25 mouse cellular contexts compared by ENCODE assay signal in genomic region chr1:120598196-120598940, GRCm38 (mm10). TPM values are rescaled to one million over a fixed set of nuclear protein-coding genes. Genes with fewer than 3 reads are reported as not detected.
A peak's percentile ranks its signal among the peaks of the same experiment; 100 is the strongest.
DNase-seq lines count a peak whose midpoint lies in the region; ATAC-seq and TF ChIP-seq lines count a peak whose summit lies in the region.
"Had no signal": no experiment of that assay in that cellular context is flagged by ENCODE, and none has a peak within 500 bp of the region (broad histone marks: within the 10 kb centered on the region; RNA-seq: fewer than 3 reads in every experiment).

No protein-coding gene starts in this region.

- WGBS in forebrain, embryonic 10.5 days: 1% methylated on average over 16 of the region's 16 CpGs
- 1% methylated on average over 16 of the region's 16 CpGs for WGBS in forebrain, embryonic 14.5 days
- 1% methylated on average over 16 of the region's 16 CpGs for WGBS in hindbrain, embryonic 11.5 days
- 10% methylated on average over 16 of the region's 16 CpGs for WGBS in limb, embryonic 14.5 days
- WGBS in midbrain, embryonic 16.5 days: 4% methylated on average over 16 of the region's 16 CpGs

- peak; percentile 34 for DNase-seq in forebrain, embryonic 10.5 days (ENCODE audit: extremely low spot score, low spot score)
- no peak for DNase-seq in forebrain, embryonic 14.5 days (ENCODE audit: low spot score)
- DNase-seq in hindbrain, embryonic 11.5 days (ENCODE audit: low spot score): peak; percentile 58
- DNase-seq in limb, embryonic 14.5 days (ENCODE audit: low spot score): no peak
- DNase-seq in adrenal gland, postnatal 36 days: no peak
- no peak for DNase-seq in left cerebral cortex, adult 11 months (ENCODE audit: low spot score)
- no peak for DNase-seq in layer of hippocampus, postnatal 36 days
- DNase-seq: adrenal gland, postnatal 14 days; cerebellum, adult 11-12 months; heart, postnatal 10 days; kidney, adult 8-10 months; kidney, postnatal 36 days; lung, adult 2 months; retina, postnatal 1 day; right cerebral cortex, postnatal 4 days had no signal

- ATAC-seq in forebrain, embryonic 14.5 days: no peak
- no peak for ATAC-seq in hindbrain, embryonic 11.5 days (ENCODE audit: low FRiP score)
- ATAC-seq in limb, embryonic 14.5 days (ENCODE audit: low FRiP score, low read depth): no peak
- no peak for ATAC-seq in midbrain, embryonic 16.5 days
- ATAC-seq: activated CD4-positive, CD25-positive, alpha-beta regulatory T cell, adult 4 months; forebrain, embryonic 16.5 days had no signal

- H3K9me3 ChIP-seq in forebrain, embryonic 10.5 days: no peaks in the 10 kb centered on the region
- H3K9me3 ChIP-seq in forebrain, embryonic 14.5 days (replicated peaks; ENCODE audit: control insufficient read depth, low read length): no peaks in the 10 kb centered on the region
- H3K9me3 ChIP-seq in hindbrain, embryonic 11.5 days (ENCODE audit: control insufficient read depth, low read length): no peaks in the 10 kb centered on the region
- H3K9me3 ChIP-seq in limb, embryonic 14.5 days (ENCODE audit: control insufficient read depth, low read length): no peaks in the 10 kb centered on the region
- no peaks in the 10 kb centered on the region for H3K9me3 ChIP-seq in midbrain, embryonic 16.5 days (replicated peaks; ENCODE audit: control insufficient read depth, low read length, poor library complexity, severe bottlenecking)
- H3K9me3 ChIP-seq: embryonic facial prominence, embryonic 12.5 days; heart, embryonic 10.5 days had no signal

- H3K4me3 ChIP-seq in forebrain, embryonic 10.5 days: no peak overlapping the region
- H3K4me3 ChIP-seq in forebrain, embryonic 14.5 days (ENCODE audit: low read depth, low read length): no peak overlapping the region
- no peak overlapping the region for H3K4me3 ChIP-seq in hindbrain, embryonic 11.5 days (ENCODE audit: low read depth, low read length)
- H3K4me3 ChIP-seq in limb, embryonic 14.5 days (replicated peaks; ENCODE audit: low read length): no peak overlapping the region
- H3K4me3 ChIP-seq in midbrain, embryonic 16.5 days (ENCODE audit: low read depth, low read length): no peak overlapping the region
- H3K4me3 ChIP-seq: embryonic facial prominence, embryonic 12.5 days; heart, embryonic 10.5 days; megakaryocyte, embryonic 14.5 days had no signal

- H3K9ac ChIP-seq in forebrain, embryonic 14.5 days (ENCODE audit: low read length): no peak overlapping the region
- no peak overlapping the region for H3K9ac ChIP-seq in hindbrain, embryonic 11.5 days (ENCODE audit: low read depth, low read length)
- H3K9ac ChIP-seq in limb, embryonic 14.5 days (ENCODE audit: low read depth, low read length, severe bottlenecking): no peak overlapping the region
- H3K9ac ChIP-seq in midbrain, embryonic 16.5 days (ENCODE audit: low read depth, low read length): no peak overlapping the region
- H3K9ac ChIP-seq: embryonic facial prominence, embryonic 12.5 days had no signal

- no peak overlapping the region for H3K4me2 ChIP-seq in forebrain, embryonic 14.5 days (ENCODE audit: low read length)
- no peak overlapping the region for H3K4me2 ChIP-seq in hindbrain, embryonic 11.5 days (replicated peaks; ENCODE audit: low read depth, low read length)
- H3K4me2 ChIP-seq in limb, embryonic 14.5 days (replicated peaks; ENCODE audit: low read depth, low read length, severe bottlenecking): peak overlapping the region; percentile 46; the same call in 1 of the 2 replicates
- H3K4me2 ChIP-seq in midbrain, embryonic 16.5 days (ENCODE audit: low read length): peak overlapping the region; percentile 71
- H3K4me2 ChIP-seq: embryonic facial prominence, embryonic 12.5 days had no signal

- H3K27ac ChIP-seq in forebrain, embryonic 10.5 days: no peak overlapping the region
- no peak overlapping the region for H3K27ac ChIP-seq in forebrain, embryonic 14.5 days (ENCODE audit: low read depth, low read length)
- 0 out of 2 replicates have a peak overlapping the region, but pooled peaks have one; percentile 17 for H3K27ac ChIP-seq in hindbrain, embryonic 11.5 days (ENCODE audit: low read depth, low read length)
- H3K27ac ChIP-seq in limb, embryonic 14.5 days (replicated peaks; ENCODE audit: low read depth, low read length): no peak overlapping the region
- peak overlapping the region; percentile 43; the same call in 1 of the 2 replicates for H3K27ac ChIP-seq in midbrain, embryonic 16.5 days (ENCODE audit: low read length)
- H3K27ac ChIP-seq: embryonic facial prominence, embryonic 12.5 days; heart, embryonic 10.5 days had no signal

- H3K27me3 ChIP-seq in forebrain, embryonic 10.5 days (ENCODE audit: poor library complexity, severe bottlenecking): peaks cover 100% of the 10 kb centered on the region
- H3K27me3 ChIP-seq in forebrain, embryonic 14.5 days (replicated peaks; ENCODE audit: control insufficient read depth, insufficient read depth, low read length): peaks cover 92% of the 10 kb centered on the region
- H3K27me3 ChIP-seq in hindbrain, embryonic 11.5 days (ENCODE audit: control insufficient read depth, insufficient read depth, low read length): peaks cover 84% of the 10 kb centered on the region
- peaks cover 94% of the 10 kb centered on the region for H3K27me3 ChIP-seq in limb, embryonic 14.5 days (ENCODE audit: control insufficient read depth, insufficient read depth, low read length)
- H3K27me3 ChIP-seq in midbrain, embryonic 16.5 days (ENCODE audit: control insufficient read depth, insufficient read depth, low read depth, low read length): peaks cover 51% of the 10 kb centered on the region

- H3K4me1 ChIP-seq in forebrain, embryonic 10.5 days: peaks cover 35% of the 10 kb centered on the region
- peaks cover 10% of the 10 kb centered on the region for H3K4me1 ChIP-seq in forebrain, embryonic 14.5 days (ENCODE audit: control insufficient read depth, insufficient read depth, low read length)
- H3K4me1 ChIP-seq in hindbrain, embryonic 11.5 days (replicated peaks; ENCODE audit: control insufficient read depth, insufficient read depth, low read length): no peaks in the 10 kb centered on the region; the same call in 1 of the 2 replicates
- peaks cover 11% of the 10 kb centered on the region; the same call in 1 of the 2 replicates for H3K4me1 ChIP-seq in limb, embryonic 14.5 days (ENCODE audit: control insufficient read depth, insufficient read depth, low read length)
- peaks cover 13% of the 10 kb centered on the region for H3K4me1 ChIP-seq in midbrain, embryonic 16.5 days (ENCODE audit: control insufficient read depth, insufficient read depth, low read length)

- TF ChIP-seq POLR2A in limb, embryonic 14.5 days (IDR thresholded peaks at IDR 0.05; ENCODE audit: borderline replicate concordance, extremely low read depth, insufficient read depth, insufficient read length): no peak

- no peaks in the 10 kb centered on the region for H3K36me3 ChIP-seq in forebrain, embryonic 10.5 days (replicated peaks)
- H3K36me3 ChIP-seq in forebrain, embryonic 14.5 days (ENCODE audit: control insufficient read depth, insufficient read depth, low read length): no peaks in the 10 kb centered on the region
- H3K36me3 ChIP-seq in hindbrain, embryonic 11.5 days (ENCODE audit: control insufficient read depth, insufficient read depth, low read length): no peaks in the 10 kb centered on the region
- H3K36me3 ChIP-seq in limb, embryonic 14.5 days (ENCODE audit: control insufficient read depth, insufficient read depth, low read length): no peaks in the 10 kb centered on the region
- H3K36me3 ChIP-seq in midbrain, embryonic 16.5 days (ENCODE audit: control insufficient read depth, insufficient read depth, low read length): no peaks in the 10 kb centered on the region
- H3K36me3 ChIP-seq: embryonic facial prominence, embryonic 12.5 days; G1E; heart, embryonic 10.5 days had no signal

RNA-seq across cellular contexts. Expression of gene En1, which starts 3.9 kb away (rescaled TPM):
- 0.10 TPM in 2 replicates for polyA plus RNA-seq in forebrain, embryonic 10.5 days (2016; fragmentation: Nextera tagmentation; extraction: Ambion mirVana)
- not detected in 2 replicates for polyA plus RNA-seq in forebrain, embryonic 14.5 days (2014; fragmentation: Nextera tagmentation; extraction: Ambion mirVana)
- polyA plus RNA-seq in hindbrain, embryonic 11.5 days (2014; fragmentation: Nextera tagmentation; extraction: Ambion mirVana): 5.2 and 6.9 TPM in 2 replicates
- 5.8 and 6.4 TPM in 2 replicates for polyA plus RNA-seq in limb, embryonic 14.5 days (2012; rRNA removed)
- polyA plus RNA-seq in limb, embryonic 14.5 days (2014; fragmentation: Nextera tagmentation; extraction: Ambion mirVana): 3.9 and 5.2 TPM in 2 replicates
- polyA plus RNA-seq in midbrain, embryonic 16.5 days (2015; fragmentation: Nextera tagmentation; extraction: Ambion mirVana): 5.9 and 7.6 TPM in 2 replicates
- total RNA-seq in adrenal gland, postnatal 36 days (2021): under 1 TPM in 1 of 2 experiments, not detected in 1; 0.10 TPM
- not detected for total RNA-seq in layer of hippocampus, postnatal 36 days (2021)
- total RNA-seq: adrenal gland, postnatal 14 days; heart, postnatal 10 days; left cerebral cortex, postnatal 14 days; liver, adult 2 months had no signal
- polyA plus RNA-seq: activated CD4-positive, CD25-positive, alpha-beta regulatory T cell, adult 4 months; forebrain, embryonic 16.5 days; G1E; liver, adult 2 months; lung, adult 2 months; urinary bladder, adult 2 months had no signal

Comparison
In these comparisons a context has a peak if more than half of its experiments do, and no peak if none do; other contexts are left out.
1. DNase-seq: peak in forebrain, embryonic 10.5 days (single experiment) and hindbrain, embryonic 11.5 days (single experiment); none in forebrain, embryonic 14.5 days (single experiment), limb, embryonic 14.5 days (single experiment), adrenal gland, postnatal 36 days (0 of 2), left cerebral cortex, adult 11 months (single experiment) and layer of hippocampus, postnatal 36 days (0 of 2).
2. H3K27ac ChIP-seq: peak in hindbrain, embryonic 11.5 days (single experiment) and midbrain, embryonic 16.5 days (single experiment); none in forebrain, embryonic 10.5 days (single experiment), forebrain, embryonic 14.5 days (single experiment) and limb, embryonic 14.5 days (single experiment).
3. H3K4me2 ChIP-seq: peak in limb, embryonic 14.5 days (single experiment) and midbrain, embryonic 16.5 days (single experiment); none in forebrain, embryonic 14.5 days (single experiment) and hindbrain, embryonic 11.5 days (single experiment).